Comparison of ENCODE assay signal across 8 mouse cellular contexts in the genomic region with DNA sequence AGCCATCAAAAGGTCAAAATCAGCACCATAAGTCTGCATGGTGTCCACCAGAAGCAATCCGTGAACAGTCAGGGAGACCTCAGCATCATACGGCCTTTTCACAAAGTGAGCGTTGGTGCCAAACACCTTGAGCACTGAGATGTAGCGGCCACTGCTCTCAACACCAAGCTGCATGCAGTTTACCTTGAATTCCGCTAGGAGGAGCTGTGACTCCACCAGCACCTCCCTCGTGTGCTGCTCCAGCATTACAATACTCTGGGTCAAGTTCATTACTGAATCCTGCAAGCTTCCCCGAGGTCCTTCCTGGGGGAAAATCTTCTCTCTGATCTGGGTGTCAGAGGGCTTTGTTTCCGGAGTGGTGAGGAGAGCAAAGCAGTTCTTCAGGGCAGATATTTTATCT. TPM values are rescaled to one million over a fixed set of nuclear protein-coding genes. Genes with fewer than 3 reads are reported as not detected.
DNase-seq lines count a peak whose midpoint lies in the region; ATAC-seq and TF ChIP-seq lines count a peak whose summit lies in the region.

No protein-coding gene starts in this region.

- no peaks in the 10 kb centered on the region for H3K4me1 ChIP-seq in forebrain, postnatal 0 days (ENCODE audit: insufficient read depth)
- H3K4me1 ChIP-seq in intestine, embryonic 15.5 days (replicated peaks): no peaks in the 10 kb centered on the region
- H3K4me1 ChIP-seq in limb, embryonic 10.5 days: no peaks in the 10 kb centered on the region
- H3K4me1 ChIP-seq in midbrain, embryonic 13.5 days (replicated peaks): no peaks in the 10 kb centered on the region
- H3K4me1 ChIP-seq in spleen, adult 2 months (ENCODE audit: control insufficient read depth, insufficient read depth, insufficient read length): no peaks in the 10 kb centered on the region

- peak; percentile 87 for TF ChIP-seq CTCF in forebrain, postnatal 0 days (IDR thresholded peaks at IDR 0.05; ENCODE audit: low read depth)
- TF ChIP-seq CTCF in spleen, adult 2 months (IDR thresholded peaks at IDR 0.05; ENCODE audit: extremely low read depth, insufficient read depth, insufficient read length, insufficient replicate concordance): peak; percentile 95; the same call in 1 of the 2 replicates

- 42% methylated on average over 8 of the region's 8 CpGs for WGBS in forebrain, postnatal 0 days
- 48% methylated on average over 8 of the region's 8 CpGs for WGBS in intestine, embryonic 15.5 days
- WGBS in limb, embryonic 10.5 days: 54% methylated on average over 8 of the region's 8 CpGs
- 45% methylated on average over 8 of the region's 8 CpGs for WGBS in midbrain, embryonic 13.5 days
- WGBS in spleen, adult 2 months: 51% methylated on average over 8 of the region's 8 CpGs

- DNase-seq in urinary bladder, postnatal 25 days (ENCODE audit: low spot score): peak; percentile 37
- DNase-seq in urinary bladder, postnatal 4 days (ENCODE audit: low spot score in 2 of 2): no peak
- peak; percentile 53 for DNase-seq in forebrain, postnatal 0 days
- DNase-seq in limb, embryonic 10.5 days (ENCODE audit: low spot score): peak; percentile 52
- peak; percentile 28 to 53 for DNase-seq in spleen, adult 2 months (ENCODE audit: low read depth in 1 of 2, low spot score in 2 of 2)

- TF ChIP-seq POLR2A in spleen, adult 2 months (IDR thresholded peaks at IDR 0.05; ENCODE audit: low read depth, low read length): no peak

- peaks cover 85% of the 10 kb centered on the region for H3K36me3 ChIP-seq in forebrain, postnatal 0 days (ENCODE audit: insufficient read depth)
- peaks cover 34% of the 10 kb centered on the region for H3K36me3 ChIP-seq in intestine, embryonic 15.5 days
- H3K36me3 ChIP-seq in limb, embryonic 10.5 days: peaks cover 85% of the 10 kb centered on the region
- peaks cover 79% of the 10 kb centered on the region for H3K36me3 ChIP-seq in midbrain, embryonic 13.5 days
- peaks cover 32% of the 10 kb centered on the region for H3K36me3 ChIP-seq in spleen, adult 2 months (ENCODE audit: control insufficient read depth, insufficient read depth, low read length)

- H3K9me3 ChIP-seq in forebrain, postnatal 0 days (ENCODE audit: low read length): 0 out of 2 replicates have a peak, but pooled peaks cover 3% of the 10 kb centered on the region
- no peaks in the 10 kb centered on the region for H3K9me3 ChIP-seq in intestine, embryonic 15.5 days
- no peaks in the 10 kb centered on the region for H3K9me3 ChIP-seq in limb, embryonic 10.5 days (replicated peaks)
- H3K9me3 ChIP-seq in midbrain, embryonic 13.5 days: no peaks in the 10 kb centered on the region

- H3K4me2 ChIP-seq in forebrain, postnatal 0 days (ENCODE audit: low read depth): no peak overlapping the region
- H3K4me2 ChIP-seq in intestine, embryonic 15.5 days (replicated peaks): no peak overlapping the region
- no peak overlapping the region for H3K4me2 ChIP-seq in midbrain, embryonic 13.5 days (replicated peaks)

- H3K27me3 ChIP-seq in forebrain, postnatal 0 days (ENCODE audit: insufficient read depth, low read length): no peaks in the 10 kb centered on the region
- H3K27me3 ChIP-seq in intestine, embryonic 15.5 days (replicated peaks): no peaks in the 10 kb centered on the region
- no peaks in the 10 kb centered on the region for H3K27me3 ChIP-seq in limb, embryonic 10.5 days (ENCODE audit: low read depth, poor library complexity, severe bottlenecking)
- no peaks in the 10 kb centered on the region for H3K27me3 ChIP-seq in midbrain, embryonic 13.5 days
- H3K27me3 ChIP-seq in spleen, adult 2 months (ENCODE audit: control insufficient read depth, insufficient read depth, low read length): no peaks in the 10 kb centered on the region

- no peak overlapping the region for H3K9ac ChIP-seq in forebrain, postnatal 0 days
- H3K9ac ChIP-seq in intestine, embryonic 15.5 days: no peak overlapping the region
- no peak overlapping the region for H3K9ac ChIP-seq in midbrain, embryonic 13.5 days (replicated peaks)

- no peak overlapping the region for H3K27ac ChIP-seq in forebrain, postnatal 0 days (ENCODE audit: low read depth, low read length)
- no peak overlapping the region for H3K27ac ChIP-seq in intestine, embryonic 15.5 days
- no peak overlapping the region for H3K27ac ChIP-seq in limb, embryonic 10.5 days
- no peak overlapping the region for H3K27ac ChIP-seq in midbrain, embryonic 13.5 days
- H3K27ac ChIP-seq in spleen, adult 2 months (ENCODE audit: insufficient read depth, low read length): no peak overlapping the region

- ATAC-seq in cerebellum, adult (ENCODE audit: insufficient number of reproducible peaks, low FRiP score, low TSS enrichment): peak; percentile 72
- ATAC-seq in forebrain, postnatal 0 days: peak; percentile 73
- ATAC-seq in intestine, embryonic 15.5 days: peak; percentile 73
- ATAC-seq in midbrain, embryonic 13.5 days: 0 out of 2 replicates have a peak, but pooled peaks have one; percentile 48

- H3K4me3 ChIP-seq in forebrain, postnatal 0 days (ENCODE audit: low read depth, low read length): no peak overlapping the region
- H3K4me3 ChIP-seq in intestine, embryonic 15.5 days (replicated peaks): no peak overlapping the region
- H3K4me3 ChIP-seq in limb, embryonic 10.5 days: no peak overlapping the region
- H3K4me3 ChIP-seq in midbrain, embryonic 13.5 days (replicated peaks): no peak overlapping the region
- no peak overlapping the region for H3K4me3 ChIP-seq in spleen, adult 2 months (ENCODE audit: extremely low read depth, insufficient read depth, insufficient read length)

RNA-seq across cellular contexts. Expression of a gene that starts 38.8 kb away (rescaled TPM):
- total RNA-seq in forebrain, postnatal 0 days (2014; rRNA removed): 28.3 and 30.8 TPM in 2 replicates
- polyA plus RNA-seq in forebrain, postnatal 0 days (2015; fragmentation: Nextera tagmentation; extraction: Ambion mirVana): 6.2 and 6.4 TPM in 2 replicates
- polyA plus RNA-seq in intestine, embryonic 15.5 days (2015; fragmentation: Nextera tagmentation; extraction: Ambion mirVana): 10.1 and 10.2 TPM in 2 replicates
- polyA plus RNA-seq in limb, embryonic 10.5 days (2016; fragmentation: Nextera tagmentation; extraction: Ambion mirVana): 6.3 and 8.7 TPM in 2 replicates
- 8.1 and 9.4 TPM in 2 replicates for polyA plus RNA-seq in midbrain, embryonic 13.5 days (2015; fragmentation: Nextera tagmentation; extraction: Ambion mirVana)
- polyA plus RNA-seq in spleen, adult 2 months (2012; rRNA removed): 10.2 and 12.1 TPM in 2 replicates

Comparison
In these comparisons a context has a peak if more than half of its experiments do, and no peak if none do; other contexts are left out.
1. DNase-seq: peak in urinary bladder, postnatal 25 days (single experiment), forebrain, postnatal 0 days (single experiment), limb, embryonic 10.5 days (single experiment) and spleen, adult 2 months (2 of 2); none in urinary bladder, postnatal 4 days (0 of 2).
2. Peak in every context shown above with its lines, with median percentiles within 50 percentile points of each other: ATAC-seq.